Mouse (Mus musculus) ES-Bruce4 (cell line): Measurements from ENCODE around the gene Selenof.

Experiments used
- CTCF ChIP-seq: IDR thresholded peaks from one replicate; pipeline ENCODE4 v1.8.1; 2011; ENCODE audit warnings: low read depth, low read length
- POLR2A ChIP-seq: IDR thresholded peaks from one replicate; pipeline ENCODE4 v1.8.1; 2011; ENCODE audit warnings: low read length; ENCODE audit not compliant: insufficient read depth

GRCm38 (mm10) chr3:144584789-144585553 lies 14.9 kb downstream of the Selenof start:
- TF ChIP-seq CTCF (no peak), POLR2A (no peak)
